Mouse (Mus musculus): ENCODE data around the gene Sytl4.

Sytl4 gene

GRCm38 (mm10) chrX:133981231-133982002 is at the start of gene Sytl4:
Gene Sytl4 (minus strand): TSS chrX:133981812.
- DNase-seq: peak; percentile 41

- peak; percentile 2 for DNase-seq
These were observed 39.1 kb upstream of the Sytl4 start for GRCm38 (mm10) chrX:134020664-134021063.

GRCm38 (mm10) chrX:134019005-134019404 is 37.4 kb upstream of the Sytl4 start:
- DNase-seq: peak; percentile 78

- no peak for DNase-seq
These were observed 14.3 kb upstream of the Sytl4 start for GRCm38 (mm10) chrX:133995866-133996265.

- no peak for DNase-seq
These were observed 17.0 kb downstream of the Sytl4 start for GRCm38 (mm10) chrX:133964615-133965014.

- no peak for DNase-seq
These were observed 21.0 kb downstream of the Sytl4 start for GRCm38 (mm10) chrX:133960617-133961016.

- DNase-seq: no peak
These were observed 27.0 kb downstream of the Sytl4 start for GRCm38 (mm10) chrX:133954661-133955060.

- peak; percentile 67 for DNase-seq
These were observed 34.2 kb downstream of the Sytl4 start for GRCm38 (mm10) chrX:133947427-133947826.

- DNase-seq: no peak
These were observed 42.1 kb downstream of the Sytl4 start for GRCm38 (mm10) chrX:133939561-133939960.

- DNase-seq: no peak
These were observed 44.9 kb downstream of the Sytl4 start for GRCm38 (mm10) chrX:133936605-133937225.

GRCm38 (mm10) chrX:133931302-133932013 is 50.2 kb downstream of the Sytl4 start:
- peak; percentile 60 for DNase-seq

- no peak for DNase-seq
These were observed 54.9 kb downstream of the Sytl4 start for GRCm38 (mm10) chrX:133926760-133927159.

- DNase-seq: no peak
These were observed 60.4 kb downstream of the Sytl4 start for GRCm38 (mm10) chrX:133921187-133921586.

- peak; percentile 5 for DNase-seq
These were observed 67.4 kb downstream of the Sytl4 start for GRCm38 (mm10) chrX:133914219-133914618.

GRCm38 (mm10) chrX:133913006-133913405 is 68.6 kb downstream of the Sytl4 start:
- no peak for DNase-seq

- DNase-seq: peak; percentile 43
These were observed 70.1 kb downstream of the Sytl4 start for GRCm38 (mm10) chrX:133911397-133912103.

GRCm38 (mm10) chrX:133908261-133908660 is 73.4 kb downstream of the Sytl4 start, which contains the start of gene Srpx2:
Gene Srpx2 (plus strand): TSS chrX:133908426.
- DNase-seq: no peak

- peak; percentile 85 for DNase-seq
These were observed 83.5 kb downstream of the Sytl4 start, which contains the start of gene Tspan6 for GRCm38 (mm10) chrX:133898014-133898542. Gene Tspan6 (minus strand): TSS chrX:133898429.

- DNase-seq: no peak
These were observed 93.5 kb downstream of the Sytl4 start for GRCm38 (mm10) chrX:133888111-133888510.

- DNase-seq: no peak
These were observed 94.3 kb downstream of the Sytl4 start for GRCm38 (mm10) chrX:133887308-133887707.

Data from lung, postnatal 10 days (tissue).